Mouse (Mus musculus): ENCODE results near the gene Unc13a. TPM values are rescaled to one million over a fixed set of nuclear protein-coding genes. Genes with fewer than 3 reads are reported as not detected.

Gene Unc13a
- total RNA-seq, 2 experiments from 2014 or later = 11.7 to 12.9 TPM

GRCm38 (mm10) chr8:71687616-71688015 lies 16.1 kb upstream of the Unc13a start:
- no peak for DNase-seq (ENCODE audit: low spot score in 2 of 2)

GRCm38 (mm10) chr8:71686143-71686734 lies 14.7 kb upstream of the Unc13a start:
- DNase-seq (ENCODE audit: low spot score in 2 of 2) = no peak

- no peak for DNase-seq (ENCODE audit: low spot score in 2 of 2)
These were observed 14.0 kb upstream of the Unc13a start for GRCm38 (mm10) chr8:71685573-71685972.

- DNase-seq (ENCODE audit: low spot score in 2 of 2) = no peak
These were observed 13.1 kb upstream of the Unc13a start for GRCm38 (mm10) chr8:71684701-71685100.

GRCm38 (mm10) chr8:71682832-71683231 lies 11.3 kb upstream of the Unc13a start:
- no peak for DNase-seq (ENCODE audit: low spot score in 2 of 2)

GRCm38 (mm10) chr8:71681369-71681915 lies 9.9 kb upstream of the Unc13a start:
- DNase-seq (ENCODE audit: low spot score in 2 of 2) = no peak

DNA sequence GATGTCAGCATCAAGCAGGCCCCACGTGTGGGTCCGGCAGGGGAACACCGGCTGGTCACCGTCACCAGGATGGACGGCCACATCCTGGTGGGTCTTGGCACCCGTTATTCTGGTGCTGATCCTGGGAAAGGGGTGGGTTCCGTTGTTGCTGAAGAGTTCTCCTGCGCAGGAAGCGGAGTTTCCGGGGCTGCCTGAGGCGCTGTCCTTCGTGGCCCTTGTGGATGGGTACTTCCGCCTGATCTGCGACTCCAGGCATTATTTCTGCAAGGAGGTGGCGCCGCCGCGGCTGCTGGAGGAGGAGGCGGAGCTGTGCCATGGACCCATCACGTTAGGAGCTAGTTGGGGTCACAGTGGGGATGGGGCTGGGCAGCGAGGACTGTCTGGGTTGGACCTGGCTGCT lies 8.9 kb upstream of the Unc13a start:
- no peak for DNase-seq (ENCODE audit: low spot score in 2 of 2)

- DNase-seq (ENCODE audit: low spot score in 2 of 2) = no peak
These were observed 8.1 kb upstream of the Unc13a start for GRCm38 (mm10) chr8:71679550-71680168.

DNA sequence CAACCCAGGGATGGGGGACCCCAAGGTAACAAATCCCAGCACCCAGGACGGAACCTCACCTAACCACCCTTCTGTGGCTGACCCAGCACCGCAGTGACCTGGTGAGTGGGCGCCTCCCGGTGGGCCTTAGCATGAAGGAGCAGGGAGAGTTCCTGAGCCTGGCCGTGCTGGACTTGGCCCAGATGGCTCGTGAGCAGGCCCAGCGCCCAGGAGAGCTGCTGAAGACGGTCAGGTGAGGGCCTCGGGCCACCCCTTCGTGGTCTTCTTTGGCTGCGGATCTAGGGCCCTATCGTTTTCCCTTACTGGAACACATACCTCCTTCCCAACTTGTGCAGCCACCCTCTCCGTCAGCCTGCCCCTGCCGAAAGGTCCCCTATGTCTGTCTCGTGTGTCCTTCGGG lies 7.6 kb upstream of the Unc13a start:
- no peak for DNase-seq (ENCODE audit: low spot score in 2 of 2)

- DNase-seq (ENCODE audit: low spot score in 2 of 2) = no peak
These were observed 6.7 kb upstream of the Unc13a start for GRCm38 (mm10) chr8:71678216-71678615.

DNA sequence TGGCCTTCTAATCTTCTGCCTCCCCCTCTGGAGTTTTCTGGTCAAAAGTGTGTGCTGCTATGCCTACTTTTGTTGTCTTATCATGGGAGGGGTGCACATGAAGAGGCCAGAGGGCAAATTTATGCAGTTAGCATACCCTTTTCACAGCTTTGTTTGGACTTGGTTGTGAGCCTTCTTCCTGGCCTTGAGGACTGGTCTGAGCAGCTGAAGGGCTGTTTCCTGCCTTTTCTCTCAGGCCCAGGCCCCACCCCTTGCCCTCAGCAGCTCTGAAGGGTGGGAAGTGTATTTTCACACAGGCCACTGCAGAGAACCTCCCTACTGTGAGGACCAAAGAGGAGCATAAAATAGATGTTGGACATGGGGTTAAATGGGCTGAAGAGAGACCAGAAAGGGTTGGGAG lies 6.0 kb upstream of the Unc13a start:
- DNase-seq (ENCODE audit: low spot score in 2 of 2) = no peak

DNA sequence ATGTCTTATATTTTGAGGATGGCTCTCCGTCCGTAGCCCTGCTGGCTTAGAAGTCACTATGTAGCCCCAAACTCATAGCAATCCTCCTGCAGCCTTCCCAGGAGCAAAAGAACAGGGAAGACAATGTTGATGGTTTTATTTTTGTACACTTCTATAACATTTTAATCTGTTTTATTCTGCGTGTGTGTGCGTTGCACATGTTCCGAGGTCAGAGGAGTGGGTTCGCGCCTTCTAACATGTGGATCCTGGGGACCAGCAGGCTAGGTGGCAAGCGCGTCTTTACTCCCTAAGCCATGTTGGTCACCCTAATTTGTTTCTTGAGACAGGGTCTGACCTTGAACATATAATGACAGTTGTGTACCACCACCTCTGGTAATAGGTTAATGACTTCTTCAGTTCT lies 5.2 kb upstream of the Unc13a start:
- DNase-seq (ENCODE audit: low spot score in 2 of 2) = no peak

DNA sequence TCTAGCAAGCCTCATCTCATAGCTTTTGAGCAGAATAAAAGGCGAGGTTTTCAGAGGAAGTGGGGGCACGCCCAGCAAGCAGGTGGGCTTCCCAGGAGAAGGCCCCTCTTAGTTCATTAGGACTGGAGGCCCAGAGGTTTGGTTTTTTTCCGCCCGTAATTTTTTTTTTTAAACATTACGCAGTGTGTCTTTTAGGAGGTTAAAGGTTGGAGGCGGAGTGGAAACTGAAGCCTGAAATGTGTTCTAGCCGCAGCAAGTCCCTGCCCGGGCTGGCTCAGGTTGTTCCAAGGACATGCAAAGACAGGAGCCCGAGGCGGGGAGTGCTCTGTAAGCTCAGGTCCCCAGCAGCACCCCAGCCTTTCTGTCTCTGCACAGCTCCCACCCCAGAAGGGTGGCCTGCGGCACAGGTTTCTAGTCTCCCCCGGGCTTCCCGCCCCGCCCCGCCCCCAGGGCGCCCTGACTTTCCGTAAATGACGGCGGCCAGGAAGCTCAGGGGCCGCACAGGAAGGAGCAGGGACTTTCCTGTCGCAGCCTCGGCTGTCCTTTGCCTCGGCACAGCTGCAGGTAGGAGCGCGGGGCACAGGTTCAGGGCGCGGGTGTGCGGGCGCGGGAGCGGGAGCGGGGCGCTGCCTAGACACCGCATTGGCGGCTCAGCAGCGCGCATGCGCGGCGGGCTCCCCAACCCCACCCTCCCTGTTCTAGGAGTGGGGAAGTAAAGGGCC lies 4.6 kb upstream of the Unc13a start, which contains the start of gene Jak3:
Gene Jak3 (plus strand): TSS at position 277 of the 722 bp plus-strand sequence.
- peak in 1 of 2 experiments; percentile 54 for DNase-seq (ENCODE audit: low spot score in 2 of 2)

GRCm38 (mm10) chr8:71675456-71676019 lies 4.0 kb upstream of the Unc13a start:
- no peak for DNase-seq (ENCODE audit: low spot score in 2 of 2)

GRCm38 (mm10) chr8:71674071-71674470 lies 2.5 kb upstream of the Unc13a start:
- DNase-seq (ENCODE audit: low spot score in 2 of 2) = no peak

DNA sequence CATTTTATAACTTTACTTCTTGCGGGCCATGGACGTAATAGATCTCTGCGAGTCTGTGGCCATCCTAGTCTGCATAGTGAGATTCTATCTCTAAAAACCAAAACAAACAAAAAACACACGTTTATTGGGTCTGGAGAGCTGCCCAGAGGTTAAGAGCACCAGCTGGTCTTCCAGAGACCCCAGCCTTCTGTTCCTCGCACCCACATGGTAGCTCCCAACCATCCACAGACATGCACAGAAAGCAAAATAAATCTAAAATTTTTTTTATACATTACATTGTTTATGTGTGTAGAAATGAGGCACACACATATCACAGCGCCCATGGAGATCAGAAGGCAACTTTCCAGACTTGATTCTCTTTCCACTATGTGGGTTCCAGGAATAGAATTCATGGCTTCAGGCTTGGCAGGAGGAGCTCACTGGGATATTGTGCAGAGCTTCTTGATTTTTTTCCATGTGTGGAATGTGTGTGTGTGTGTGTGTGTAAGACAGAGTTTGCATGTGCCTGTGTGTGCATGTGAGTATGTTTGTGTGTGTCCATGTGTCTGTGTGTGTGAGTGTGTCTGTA lies 695 bp upstream of the Unc13a start:
- no peak for DNase-seq (ENCODE audit: low spot score in 2 of 2)

DNA sequence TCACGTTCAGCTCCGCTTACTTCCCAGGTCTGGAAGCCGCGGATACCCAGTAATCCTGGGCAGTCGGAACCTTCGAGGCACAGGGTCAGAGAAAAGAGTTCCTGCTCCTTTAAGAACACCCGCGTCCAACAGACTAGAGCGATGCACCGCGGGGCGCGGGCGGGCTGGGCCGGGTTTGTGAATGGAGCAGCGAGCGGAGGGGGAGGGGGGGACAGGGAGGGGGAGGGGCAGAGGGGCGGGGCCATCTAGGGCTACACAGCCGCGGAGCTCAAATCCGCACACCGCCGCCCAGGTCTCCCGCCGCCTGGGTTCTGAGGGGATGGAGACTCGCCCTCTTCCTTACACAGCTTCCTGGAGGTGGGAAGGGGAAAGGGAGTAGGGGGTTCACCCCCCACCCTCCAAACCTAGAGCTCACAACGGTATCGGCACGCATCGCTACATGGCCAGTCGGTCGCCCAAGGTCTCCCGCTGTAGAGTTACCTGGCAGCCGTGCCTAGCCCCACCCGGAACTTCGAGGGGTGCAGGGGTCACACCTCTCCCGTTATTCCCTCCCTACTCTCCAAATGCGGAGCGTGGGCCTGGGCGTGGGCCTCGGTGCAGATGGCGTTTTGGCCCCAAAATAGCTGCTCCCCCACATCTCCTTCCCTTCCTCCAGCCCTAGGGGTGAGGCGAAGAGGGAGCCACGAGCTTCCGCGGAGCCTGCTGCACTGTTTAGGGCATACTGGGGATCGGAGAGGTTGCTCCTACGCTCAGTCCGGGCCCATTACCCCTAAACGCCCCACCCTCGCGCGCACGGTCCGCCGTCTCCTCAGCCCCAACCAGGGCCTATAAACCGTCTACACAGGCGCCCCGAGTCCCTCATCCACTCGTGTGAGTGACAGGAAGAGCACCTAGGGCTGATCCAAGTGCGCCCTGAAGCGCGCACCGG lies 672 bp downstream of the Unc13a start:
- no peak for DNase-seq (ENCODE audit: low spot score in 2 of 2)

- no peak for DNase-seq (ENCODE audit: low spot score in 2 of 2)
These were observed 1.4 kb downstream of the Unc13a start for GRCm38 (mm10) chr8:71670198-71670597.

DNA sequence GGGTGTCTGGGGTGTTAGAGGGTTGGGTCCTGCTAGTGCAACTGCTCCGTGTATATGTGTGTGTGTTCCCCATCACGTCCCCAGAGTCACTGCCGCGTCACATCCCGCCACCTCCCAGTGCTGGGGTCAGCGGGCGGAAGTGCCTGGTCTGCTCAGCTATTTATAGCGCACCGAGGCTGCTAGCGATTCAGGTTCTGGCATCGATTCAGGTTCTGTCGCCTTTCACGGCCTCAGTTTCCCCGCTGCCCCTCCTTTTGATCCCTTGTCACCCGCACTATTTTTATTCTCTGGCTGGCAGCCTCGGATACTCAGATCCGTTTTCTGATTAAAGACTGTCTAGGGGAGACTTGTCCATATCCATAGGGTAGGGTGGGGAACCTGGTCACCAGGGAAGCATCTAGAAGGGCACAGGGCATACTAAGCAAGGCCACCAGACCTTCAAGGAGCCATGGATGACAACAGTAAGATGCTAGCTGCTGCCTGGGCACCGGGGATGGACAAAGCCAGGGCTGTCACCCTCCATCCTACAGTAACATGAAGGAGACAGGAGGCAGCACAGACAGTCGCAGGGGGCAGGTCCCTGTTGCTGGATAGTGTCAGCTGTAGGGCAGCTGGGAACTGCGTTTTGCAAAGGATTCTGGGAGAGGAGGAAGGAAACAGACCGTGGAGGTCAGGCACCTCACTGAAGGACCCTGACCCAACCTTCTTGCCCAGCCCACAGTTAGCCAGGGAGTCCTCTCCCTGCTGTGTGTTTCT lies 3.2 kb downstream of the Unc13a start:
- no peak for DNase-seq (ENCODE audit: low spot score in 2 of 2)

DNA sequence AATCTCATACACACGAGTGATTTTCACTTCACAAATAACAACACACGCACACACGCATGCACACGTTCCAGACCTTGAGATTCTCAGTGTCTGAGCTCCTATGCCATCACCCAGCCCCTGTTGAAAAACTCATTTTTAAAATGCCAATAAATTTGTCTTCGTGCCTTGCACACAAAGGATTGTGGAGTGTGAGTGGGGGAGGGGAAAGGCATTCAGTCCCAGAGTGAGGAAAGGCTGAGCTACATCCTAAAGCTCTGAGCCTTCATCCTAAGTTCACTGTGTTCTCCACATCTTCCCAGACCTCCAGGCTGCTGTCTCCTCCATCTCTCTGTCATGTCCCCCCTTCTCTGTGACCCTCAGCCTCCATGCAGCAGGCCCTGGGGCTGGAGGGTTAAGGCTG lies 4.3 kb downstream of the Unc13a start:
- no peak for DNase-seq (ENCODE audit: low spot score in 2 of 2)
